Mouse (Mus musculus) cerebellum, adult 2 months (tissue): ENCODE data around the gene Cacna1a. TPM values are rescaled to one million over a fixed set of nuclear protein-coding genes. Genes with fewer than 3 reads are reported as not detected.
"Not testable (repeated sequence)": the region's sequence is repeated elsewhere in the genome, so short reads cannot be mapped to it uniquely, and the experiment has no call there.

Experiments used
- DNase-seq, 2 experiments: peaks; one replicate each; pipeline ENCODE4 v3.0.0; 2021
- H3K27ac ChIP-seq: fragments of 200-500 bp; 2 replicates; pipeline ENCODE4 v1.5.1; 2012; ENCODE audit warnings: low read length, control low read depth, inconsistent platforms; ENCODE audit not compliant: insufficient read depth
- H3K27me3 ChIP-seq: fragments of 200-500 bp; 2 replicates; pipeline ENCODE4 v1.6.1; 2012; ENCODE audit warnings: inconsistent platforms, mild to moderate bottlenecking, low read length, moderate library complexity; ENCODE audit not compliant: control insufficient read depth, insufficient read depth
- H3K4me1 ChIP-seq: fragments of 200-500 bp; 2 replicates; pipeline ENCODE4 v1.6.1; 2011; ENCODE audit warnings: low read length; ENCODE audit not compliant: control insufficient read depth, insufficient read depth
- H3K4me3 ChIP-seq: fragments of 200-500 bp; replicated peaks from 2 replicates; pipeline ENCODE3; 2011; ENCODE audit warnings: mild to moderate bottlenecking, low read depth, low read length, control low read depth; ENCODE audit not compliant: insufficient read depth
- CTCF ChIP-seq: fragments of 200-500 bp; IDR thresholded peaks from 2 replicates; pipeline ENCODE4 v1.5.1; 2011; ENCODE audit warnings: low read depth, mild to moderate bottlenecking, control low read depth, low read length, moderate library complexity, borderline replicate concordance; ENCODE audit not compliant: insufficient read depth
- POLR2A ChIP-seq: fragments of 200-500 bp; IDR thresholded peaks from 2 replicates; pipeline ENCODE4 v1.6.1; 2011; ENCODE audit warnings: low read length, control low read depth, borderline replicate concordance; ENCODE audit not compliant: insufficient read depth
- WGBS: fragments of 180-500 bp; shearing (Covaris S2); methylation state at CpG from one replicate; pipeline ENCODE4 v1.1.7; 2018; 5-methylcytosine and 5-hydroxymethylcytosine counted together
- polyA plus RNA-seq: library from polyadenylated mRNA; depleted of rRNA; stranded (reverse); fragments of >200 nt; gene quantifications from 2 replicates; pipeline ENCODE4 v1.2.3, GENCODE M21; 2012

The Cacna1a gene
- polyA plus RNA-seq, 1 experiment = 220 TPM

DNA sequence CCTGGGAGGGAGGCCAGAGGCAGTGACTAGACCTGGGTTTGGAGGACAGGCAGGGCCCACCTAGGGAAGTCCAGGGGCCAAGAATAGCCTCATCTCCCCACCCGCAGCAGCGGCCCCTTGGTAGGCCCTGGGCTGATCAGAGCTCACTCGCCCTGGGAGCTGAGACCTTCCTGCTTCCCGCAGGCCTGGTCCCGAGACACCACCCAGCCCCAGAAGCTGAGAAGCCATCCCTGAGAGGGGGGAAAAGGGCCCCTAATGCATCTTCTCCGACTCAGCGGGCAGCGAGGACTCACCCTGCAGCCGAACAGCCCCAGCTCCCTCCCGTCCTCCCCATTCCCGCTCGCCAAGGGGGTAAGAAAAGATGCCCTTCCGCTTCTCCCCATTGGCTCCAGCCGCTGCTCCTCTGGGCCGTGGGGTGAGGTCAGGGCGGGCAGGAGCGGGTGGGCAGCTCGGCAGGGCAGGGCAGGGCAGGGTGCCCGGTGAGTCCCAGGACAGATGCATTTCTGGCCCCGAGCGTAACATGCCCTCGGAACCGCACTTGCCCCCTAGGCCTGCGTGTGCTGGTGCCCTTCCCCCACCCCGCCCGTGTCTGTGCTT is 212.2 kb downstream of the Cacna1a start:
- WGBS = 31% methylated on average over 26 of the region's 26 CpGs
- Histone ChIP-seq H3K27ac (0 out of 2 replicates have a peak overlapping the region, but pooled peaks have one; percentile 6), H3K27me3 (no peaks in the 10 kb centered on the region), H3K4me1 (peaks cover 31% of the 10 kb centered on the region), H3K4me3 (no peak overlapping the region)
- no peak for DNase-seq
- no peak for TF ChIP-seq CTCF
- no peak for TF ChIP-seq POLR2A

DNA sequence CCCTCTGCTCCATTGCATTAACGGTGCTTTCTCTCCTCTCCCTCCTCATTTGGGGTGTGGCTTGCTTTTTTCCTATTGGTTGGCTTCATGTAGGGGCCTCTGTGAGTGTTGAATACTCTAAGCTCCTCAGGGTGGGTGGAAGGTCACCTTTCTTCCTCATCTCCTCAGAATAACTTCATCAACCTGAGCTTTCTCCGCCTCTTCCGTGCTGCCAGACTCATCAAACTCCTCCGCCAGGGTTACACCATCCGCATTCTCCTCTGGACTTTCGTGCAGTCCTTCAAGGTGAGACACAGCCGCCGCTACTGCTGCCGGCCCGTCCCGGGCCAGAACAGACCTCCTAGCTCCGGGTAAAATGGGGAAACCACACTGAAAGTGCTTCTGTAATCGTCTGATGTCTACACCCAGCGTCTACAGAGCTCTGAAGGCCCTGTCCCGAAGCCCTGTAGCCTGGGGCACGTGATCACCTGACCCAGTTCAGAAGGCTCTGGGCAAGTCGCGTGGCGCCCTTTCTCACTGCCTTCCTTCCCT is 213.0 kb downstream of the Cacna1a start:
- H3K4me3 ChIP-seq = no peak overlapping the region
- no peak for TF ChIP-seq POLR2A
- no peak for TF ChIP-seq CTCF
- WGBS = 40% methylated on average over 19 of the region's 19 CpGs
- no peaks in the 10 kb centered on the region for H3K27me3 ChIP-seq
- no peak for DNase-seq
- H3K27ac ChIP-seq = no peak overlapping the region
- H3K4me1 ChIP-seq = peaks cover 31% of the 10 kb centered on the region

DNA sequence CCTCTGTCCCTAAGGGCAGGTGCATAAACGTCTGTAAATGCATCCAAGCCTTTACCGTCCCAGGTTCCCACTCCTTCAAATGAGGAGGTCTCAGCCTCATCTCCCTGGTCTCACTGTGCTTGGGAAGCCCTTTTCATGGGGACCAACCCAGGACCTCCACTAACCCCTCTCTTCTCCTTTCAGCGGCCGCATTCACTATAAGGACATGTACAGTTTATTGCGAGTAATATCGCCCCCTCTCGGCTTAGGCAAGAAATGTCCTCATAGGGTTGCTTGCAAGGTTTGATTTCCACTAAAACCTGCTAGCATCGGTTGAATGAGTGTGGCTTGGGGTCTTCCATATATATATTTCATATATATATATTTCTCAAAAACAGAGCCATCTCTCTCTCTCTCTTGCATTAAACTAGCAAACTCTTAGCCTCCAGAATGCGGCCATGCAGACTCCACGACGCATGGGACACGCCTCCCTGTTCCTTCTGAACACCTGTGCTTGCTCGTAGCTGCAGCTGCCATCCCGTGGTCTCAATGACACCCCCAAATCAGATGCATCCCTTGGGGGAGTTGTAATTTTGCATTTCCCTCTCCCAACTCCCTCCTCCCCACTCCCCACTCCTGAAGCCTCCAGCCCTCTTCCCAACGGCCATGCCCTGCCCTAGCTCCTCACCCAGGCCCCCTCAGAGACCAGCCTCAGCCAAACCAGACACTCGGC is 226.4 kb downstream of the Cacna1a start:
- Histone ChIP-seq H3K27ac (no peak overlapping the region), H3K4me3 (no peak overlapping the region), H3K27me3 (no peaks in the 10 kb centered on the region), H3K4me1 (peaks cover 20% of the 10 kb centered on the region)
- peak in 1 of 2 experiments; percentile 45 for DNase-seq
- no peak for TF ChIP-seq POLR2A
- TF ChIP-seq CTCF = peak; percentile 48; the same call in 1 of the 2 replicates
- 42% methylated on average over 16 of the region's 16 CpGs for WGBS

DNA sequence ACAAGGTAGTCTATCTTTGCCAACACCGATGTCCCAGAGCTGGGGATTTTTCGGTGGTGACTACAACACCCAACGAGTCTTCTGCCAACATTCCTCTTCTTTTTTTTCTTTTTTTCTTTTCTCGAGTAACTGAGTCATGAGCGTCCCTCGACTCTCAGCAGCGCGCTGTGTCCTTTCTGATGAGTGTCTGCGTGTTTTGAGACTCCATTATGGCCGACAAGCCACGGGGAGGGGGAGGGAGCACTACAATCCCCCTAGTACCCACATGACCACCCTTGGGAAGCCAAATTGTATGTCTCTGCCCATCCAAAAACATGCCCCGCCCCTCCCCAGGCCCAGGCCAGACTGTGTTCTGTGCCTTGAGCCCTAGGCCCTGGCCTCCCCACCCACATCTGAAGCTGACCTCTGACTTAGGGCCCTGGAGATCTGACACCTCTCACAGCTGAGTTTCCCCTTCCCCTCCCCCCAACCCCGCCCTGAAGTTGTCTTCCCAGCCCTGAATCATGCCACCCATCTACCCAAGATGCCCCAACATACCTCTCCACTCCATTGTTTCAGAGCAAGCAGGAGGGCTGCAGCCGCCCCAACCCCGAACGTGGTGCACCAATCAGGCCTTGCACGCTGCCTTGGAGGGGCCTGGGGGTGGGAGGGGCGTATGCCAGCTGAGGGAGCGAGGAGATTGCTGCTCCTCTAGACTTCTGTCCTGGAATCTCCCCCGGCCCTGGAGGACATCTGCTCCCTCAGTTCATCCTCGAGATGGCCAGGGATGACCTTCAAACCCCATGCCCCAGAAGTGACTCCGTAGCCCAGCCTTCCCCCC is 227.6 kb downstream of the Cacna1a start:
- TF ChIP-seq POLR2A (no peak), CTCF (no peak)
- H3K4me1 ChIP-seq = peaks cover 20% of the 10 kb centered on the region
- no peaks in the 10 kb centered on the region for H3K27me3 ChIP-seq
- H3K4me3 ChIP-seq = no peak overlapping the region
- 0 out of 2 replicates have a peak overlapping the region, but pooled peaks have one; percentile 11 for H3K27ac ChIP-seq
- DNase-seq = no peak
- 51% methylated on average over 22 of the region's 22 CpGs for WGBS

DNA sequence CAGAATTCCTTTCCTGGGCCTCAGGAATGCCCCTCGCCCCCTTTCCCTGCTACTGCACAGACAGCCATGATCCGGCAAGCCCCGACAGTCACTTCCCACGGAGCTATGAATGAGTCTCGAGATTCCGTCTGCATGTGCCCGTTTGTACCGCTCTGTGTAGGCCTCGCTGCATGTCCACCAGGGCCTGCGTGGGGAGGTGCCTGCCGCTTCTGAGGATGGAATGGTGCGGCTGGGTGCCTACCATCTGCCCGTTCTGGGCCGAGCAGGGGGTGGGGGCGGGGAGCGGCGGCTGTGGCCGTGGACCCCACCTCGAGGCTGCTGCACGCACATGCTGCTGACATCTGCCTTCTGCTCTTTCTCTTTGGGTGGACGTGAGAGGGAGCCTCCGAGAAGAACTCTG is 228.8 kb downstream of the Cacna1a start:
- Histone ChIP-seq H3K4me1 (peaks cover 17% of the 10 kb centered on the region), H3K27ac (peak overlapping the region; percentile 12; the same call in 1 of the 2 replicates), H3K4me3 (no peak overlapping the region), H3K27me3 (no peaks in the 10 kb centered on the region)
- 0 out of 2 replicates have a peak, but pooled peaks have one; percentile 6 for TF ChIP-seq CTCF
- no peak for TF ChIP-seq POLR2A
- no peak for DNase-seq
- 23% methylated on average over 22 of the region's 22 CpGs for WGBS

DNA sequence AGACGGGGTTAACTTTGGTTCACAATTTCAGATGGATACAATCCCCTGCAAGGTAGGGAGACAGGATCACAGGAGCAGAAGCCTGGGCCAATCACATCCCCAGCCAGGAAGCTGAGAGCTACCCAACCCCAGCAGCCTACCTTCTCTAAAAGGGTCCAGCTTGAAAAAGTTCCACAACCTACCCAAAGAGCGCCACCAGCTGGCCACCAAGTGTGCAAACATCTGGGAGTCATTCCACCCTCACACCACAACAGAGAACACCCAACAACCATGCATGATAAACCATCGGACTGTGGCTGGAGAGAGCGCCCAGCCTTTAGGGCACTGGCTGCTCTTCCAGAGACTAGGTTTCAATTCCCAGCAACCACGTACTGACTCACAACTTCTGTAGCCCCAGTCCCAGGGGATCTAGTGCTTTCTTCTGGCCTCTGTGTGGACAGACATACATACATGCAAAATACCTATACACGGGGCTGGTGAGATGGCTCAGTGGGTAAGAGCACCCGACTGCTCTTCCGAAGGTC is 232.9 kb downstream of the Cacna1a start:
- no peaks in the 10 kb centered on the region for H3K27me3 ChIP-seq
- no peak for DNase-seq
- no peak overlapping the region for H3K4me3 ChIP-seq
- TF ChIP-seq POLR2A (no peak), CTCF (peak; percentile 20; the same call in 1 of the 2 replicates)
- H3K27ac ChIP-seq = no peak overlapping the region
- 73% methylated on average over 8 of the region's 8 CpGs for WGBS
- H3K4me1 ChIP-seq = peaks cover 9% of the 10 kb centered on the region

DNA sequence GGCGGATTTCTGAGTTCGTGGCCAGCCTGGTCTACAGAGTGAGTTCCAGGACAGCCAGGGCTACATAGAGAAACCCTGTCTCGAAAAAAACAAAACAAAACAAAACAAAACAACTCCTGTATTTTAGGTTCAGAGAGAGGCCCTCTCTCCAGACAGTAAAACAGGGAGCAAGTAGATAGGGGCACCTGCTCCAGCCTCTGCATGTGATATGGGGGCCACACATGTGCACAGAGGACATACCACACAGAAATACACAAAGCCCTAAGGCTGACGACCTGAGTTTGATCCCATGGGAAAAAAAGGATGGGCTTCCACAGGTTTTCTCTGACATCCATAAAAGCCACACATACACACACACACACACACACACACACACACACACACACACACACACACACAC is 235.2 kb downstream of the Cacna1a start:
- H3K27ac ChIP-seq, H3K27me3 ChIP-seq, DNase-seq, H3K4me1 ChIP-seq, H3K4me3 ChIP-seq: not testable (repeated sequence)
- 78% methylated on average over 4 of the region's 4 CpGs for WGBS
